Mouse (Mus musculus) embryonic facial prominence, embryonic 12.5 days (tissue): ENCODE measurements around the gene Vmn1r32. TPM values are rescaled to one million over a fixed set of nuclear protein-coding genes. Genes with fewer than 3 reads are reported as not detected.

Source experiments
- ATAC-seq: fragments of 200-750 bp; cut with Nextera tagmentation; 2 replicates; pipeline ENCODE4 v1.8.0; 2017; ENCODE audit not compliant: insufficient number of reproducible peaks, insufficient read depth, low FRiP score, low TSS enrichment
- H3K27ac ChIP-seq: fragments of 300-500 bp; sonication (generic); 2 replicates; pipeline ENCODE4 v1.5.1; 2016; ENCODE audit warnings: mild to moderate bottlenecking
- H3K27me3 ChIP-seq: fragments of 300-500 bp; sonication (generic); 2 replicates; pipeline ENCODE4 v1.6.1; 2016; ENCODE audit warnings: mild to moderate bottlenecking, moderate library complexity
- H3K36me3 ChIP-seq: fragments of 300-500 bp; sonication (generic); 2 replicates; pipeline ENCODE4 v1.6.1; 2016; ENCODE audit warnings: mild to moderate bottlenecking
- H3K4me1 ChIP-seq: fragments of 300-500 bp; sonication (generic); 2 replicates; pipeline ENCODE4 v1.6.1; 2016
- H3K4me2 ChIP-seq: fragments of 300-500 bp; sonication (generic); replicated peaks from 2 replicates; pipeline ENCODE4 v1.6.1; 2016; ENCODE audit warnings: mild to moderate bottlenecking, moderate library complexity
- H3K4me3 ChIP-seq: fragments of 300-500 bp; sonication (generic); 2 replicates; pipeline ENCODE4 v1.5.1; 2016; ENCODE audit warnings: mild to moderate bottlenecking
- H3K9ac ChIP-seq: fragments of 300-500 bp; sonication (generic); 2 replicates; pipeline ENCODE4 v1.6.1; 2016; ENCODE audit warnings: mild to moderate bottlenecking, moderate library complexity
- H3K9me3 ChIP-seq: fragments of 300-500 bp; sonication (generic); 2 replicates; pipeline ENCODE4 v1.6.1; 2016; ENCODE audit warnings: mild to moderate bottlenecking, moderate library complexity
- WGBS: fragments of 180-500 bp; shearing (Covaris S2); methylation state at CpG from one replicate; pipeline ENCODE4 v1.1.7; 2016; 5-methylcytosine and 5-hydroxymethylcytosine counted together
- polyA plus RNA-seq: library from polyadenylated mRNA; unstranded; fragments of >200 nt; fragmentation: Nextera tagmentation; extraction: Ambion mirVana; gene quantifications from 2 replicates; pipeline ENCODE4 v1.2.1, GENCODE M21; 2016

Gene Vmn1r32
- polyA plus RNA-seq = 0.08 TPM in 1 of 2 replicates, not detected in the other

DNA sequence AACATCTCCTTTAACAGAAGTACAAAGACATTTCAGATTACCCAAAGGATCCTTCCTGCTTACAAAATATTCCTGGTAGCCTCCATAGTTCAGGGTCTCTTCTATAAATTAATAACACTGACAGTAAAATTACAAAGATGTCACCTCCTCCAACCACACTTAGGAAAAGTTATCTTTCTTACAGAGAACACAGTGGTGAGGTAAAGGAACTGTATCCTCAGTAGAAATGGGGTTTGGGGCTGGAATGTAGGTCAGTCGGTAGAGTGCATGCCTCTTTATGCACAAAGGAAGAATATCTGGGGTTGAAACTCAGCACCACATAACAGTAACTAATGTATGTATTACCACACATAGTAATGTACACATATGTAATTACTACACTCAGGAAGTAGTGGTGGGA, at the start of gene Vmn1r32:
Gene Vmn1r32, minus strand, starts transcription at position 101 of the 400 bp plus-strand sequence.
- H3K36me3 ChIP-seq = no peaks in the 10 kb centered on the region
- H3K4me3 ChIP-seq = no peak within 1 kb of the TSS
- no peaks in the 10 kb centered on the region for H3K9me3 ChIP-seq
- H3K4me2 ChIP-seq = no peak within 1 kb of the TSS
- no peaks in the 10 kb centered on the region for H3K27me3 ChIP-seq
- ATAC-seq = no peak
- no peak within 1 kb of the TSS for H3K9ac ChIP-seq
- WGBS = 76% methylated on average over 1 of the region's 1 CpGs
- no peaks in the 10 kb centered on the region for H3K4me1 ChIP-seq
- H3K27ac ChIP-seq = no peak within 1 kb of the TSS

DNA sequence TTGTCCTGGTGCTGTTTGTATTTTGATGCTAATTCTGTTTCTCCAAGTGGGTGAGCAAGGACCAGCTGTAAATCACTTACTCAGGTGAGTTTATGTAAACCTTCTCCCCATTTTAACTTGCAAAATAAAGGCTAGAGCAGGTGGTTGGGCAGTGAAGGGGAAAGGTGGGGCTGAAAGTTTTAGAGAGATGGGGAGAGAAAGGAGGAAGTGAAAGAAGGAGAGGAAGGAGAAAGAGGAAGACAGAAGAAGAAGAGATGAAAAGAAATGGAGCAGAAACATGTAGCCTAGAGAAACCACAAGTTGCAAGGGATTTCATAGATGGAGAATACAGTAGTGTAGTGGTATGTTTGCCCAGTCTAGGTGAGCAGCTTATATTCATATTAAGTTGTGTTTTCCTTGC, 35.9 kb upstream of the Vmn1r32 start:
- no peak overlapping the region for H3K4me2 ChIP-seq
- ATAC-seq = no peak
- no peaks in the 10 kb centered on the region for H3K9me3 ChIP-seq
- H3K27ac ChIP-seq = no peak overlapping the region
- no peaks in the 10 kb centered on the region for H3K4me1 ChIP-seq
- H3K27me3 ChIP-seq = no peaks in the 10 kb centered on the region
- H3K36me3 ChIP-seq = no peaks in the 10 kb centered on the region
- no peak overlapping the region for H3K4me3 ChIP-seq
- no peak overlapping the region for H3K9ac ChIP-seq

GRCm38 (mm10) chr6:66535966-66536365, 23.9 kb downstream of the Vmn1r32 start:
- H3K36me3 ChIP-seq = peaks cover 4% of the 10 kb centered on the region
- no peaks in the 10 kb centered on the region for H3K27me3 ChIP-seq
- no peak for ATAC-seq
- peak overlapping the region; percentile 64 for H3K4me2 ChIP-seq
- H3K4me3 ChIP-seq = peak overlapping the region; percentile 79
- 15% methylated on average over 7 of the region's 7 CpGs for WGBS
- H3K9me3 ChIP-seq = no peaks in the 10 kb centered on the region
- H3K9ac ChIP-seq = peak overlapping the region; percentile 68
- H3K4me1 ChIP-seq = peaks cover 14% of the 10 kb centered on the region
- H3K27ac ChIP-seq = 0 out of 2 replicates have a peak overlapping the region, but pooled peaks have one; percentile 13

DNA sequence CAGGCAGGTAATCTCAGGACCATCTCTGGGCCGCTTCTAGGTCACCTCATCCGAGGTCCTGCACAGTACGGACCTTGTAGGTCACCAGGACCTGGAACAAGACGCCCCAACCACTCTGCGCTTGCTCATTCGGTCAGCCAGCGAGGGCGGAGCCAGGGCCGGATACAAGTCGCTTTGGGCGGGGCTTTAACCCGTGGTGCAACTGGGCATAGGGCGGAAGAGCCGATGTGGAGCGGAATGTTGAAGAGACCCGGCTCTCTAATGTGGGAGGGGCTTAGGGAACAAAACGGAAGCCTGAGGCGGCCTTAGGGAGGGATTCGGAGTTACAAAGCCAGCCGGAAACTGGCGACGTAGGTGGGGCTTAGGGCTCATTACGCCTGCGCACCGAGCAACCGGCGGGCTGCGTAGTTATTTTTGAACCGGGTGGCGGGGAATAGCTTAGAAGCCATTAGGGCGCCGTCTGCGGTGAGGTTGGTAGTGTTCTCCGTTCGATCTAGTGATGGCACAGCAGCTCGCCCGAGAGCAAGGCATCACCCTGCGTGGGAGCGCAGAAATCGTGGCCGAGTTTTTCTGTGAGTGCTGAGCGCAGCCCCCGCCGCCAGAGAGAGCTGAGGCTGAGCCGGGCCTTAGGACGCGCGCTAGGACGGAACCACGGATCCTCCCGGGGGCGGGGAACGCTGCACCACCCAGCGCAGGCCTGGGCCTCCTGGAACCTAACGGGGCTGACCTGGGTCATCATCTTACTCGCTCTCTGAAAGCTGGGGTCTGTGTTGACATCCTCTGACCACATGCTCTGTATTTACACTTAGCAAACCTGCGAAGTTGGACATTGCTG, 24.7 kb downstream of the Vmn1r32 start, which contains the start of gene Mad2l1:
Gene Mad2l1, plus strand, starts transcription at position 363 of the 835 bp plus-strand sequence.
- under 1% methylated on average over 57 of the region's 57 CpGs for WGBS
- Histone ChIP-seq H3K27ac (peak within 1 kb of the TSS; percentile 88), H3K36me3 (peaks cover 3% of the 10 kb centered on the region; the same call in 1 of the 2 replicates)

GRCm38 (mm10) chr6:66534366-66534941, 25.4 kb downstream of the Vmn1r32 start:
- 77% methylated on average over 5 of the region's 5 CpGs for WGBS
- Histone ChIP-seq H3K36me3 (0 out of 2 replicates have a peak, but pooled peaks cover 3% of the 10 kb centered on the region), H3K27ac (peak overlapping the region; percentile 85), H3K4me3 (peak overlapping the region; percentile 79), H3K9ac (0 out of 2 replicates have a peak overlapping the region, but pooled peaks have one; percentile 47), H3K4me2 (peak overlapping the region; percentile 64), H3K9me3 (no peaks in the 10 kb centered on the region), H3K4me1 (peaks cover 14% of the 10 kb centered on the region), H3K27me3 (no peaks in the 10 kb centered on the region)
- no peak for ATAC-seq

More for the DNA sequence above, 24.7 kb downstream of the Vmn1r32 start, which contains the start of gene Mad2l1:
- H3K4me3 ChIP-seq = peak within 1 kb of the TSS; percentile 79
- peak within 1 kb of the TSS; percentile 68 for H3K9ac ChIP-seq
- H3K9me3 ChIP-seq = no peaks in the 10 kb centered on the region
- H3K27me3 ChIP-seq = no peaks in the 10 kb centered on the region
- peaks cover 14% of the 10 kb centered on the region for H3K4me1 ChIP-seq
- peak; percentile 99 for ATAC-seq
- peak within 1 kb of the TSS; percentile 64 for H3K4me2 ChIP-seq

- Histone ChIP-seq H3K4me1 (peaks cover 14% of the 10 kb centered on the region), H3K9me3 (no peaks in the 10 kb centered on the region), H3K4me3 (no peak overlapping the region), H3K4me2 (no peak overlapping the region), H3K36me3 (no peaks in the 10 kb centered on the region), H3K27me3 (no peaks in the 10 kb centered on the region), H3K9ac (no peak overlapping the region), H3K27ac (no peak overlapping the region)
- ATAC-seq = no peak
- WGBS = 40% methylated on average over 3 of the region's 3 CpGs
Observed at GRCm38 (mm10) chr6:66533241-66533640, 26.7 kb downstream of the Vmn1r32 start.

DNA sequence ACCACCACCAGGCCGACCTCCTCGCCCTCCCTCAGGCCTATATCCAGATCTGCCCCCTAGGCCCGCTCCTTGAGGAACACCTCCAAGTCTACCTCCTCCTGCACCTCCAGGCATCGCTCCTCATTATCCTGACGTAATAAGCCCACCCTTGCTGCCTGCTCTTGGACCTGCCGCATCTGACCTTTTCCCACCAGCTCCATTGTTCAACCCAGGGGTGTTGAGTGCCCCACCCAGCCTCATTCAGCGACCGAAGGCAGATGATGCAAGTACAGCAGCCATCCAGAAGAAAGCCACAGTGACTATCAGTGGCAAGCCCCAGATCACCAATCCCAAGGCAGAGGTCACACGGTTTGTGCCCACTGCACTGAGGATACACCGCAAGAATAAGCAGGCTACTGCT, 31.5 kb downstream of the Vmn1r32 start:
- WGBS = 89% methylated on average over 10 of the region's 10 CpGs

DNA sequence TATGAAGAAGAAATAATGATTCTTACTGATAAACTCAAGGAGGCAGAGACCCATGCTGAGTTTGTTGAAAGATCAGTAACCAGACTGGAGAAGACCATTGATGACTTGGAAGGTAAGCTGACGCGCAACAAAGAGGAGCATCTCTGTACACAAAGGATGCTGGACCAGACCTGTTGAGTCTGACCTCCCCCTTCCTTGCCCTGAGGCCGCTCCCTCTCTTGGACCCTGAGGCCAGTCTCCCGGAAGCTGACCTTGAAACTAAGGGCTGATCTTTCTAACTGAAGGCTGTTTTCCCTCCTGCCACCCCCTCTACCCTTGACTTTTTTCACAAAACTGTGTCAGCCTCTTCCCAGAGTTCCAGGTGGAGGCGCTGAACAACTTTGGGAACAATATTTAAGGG, 43.5 kb downstream of the Vmn1r32 start:
- H3K4me2 ChIP-seq = no peak overlapping the region
- H3K9me3 ChIP-seq = no peaks in the 10 kb centered on the region
- 92% methylated on average over 5 of the region's 5 CpGs for WGBS
- H3K9ac ChIP-seq = no peak overlapping the region
- no peaks in the 10 kb centered on the region for H3K4me1 ChIP-seq
- no peak overlapping the region for H3K27ac ChIP-seq
- no peaks in the 10 kb centered on the region for H3K27me3 ChIP-seq
- no peak for ATAC-seq
- H3K4me3 ChIP-seq = no peak overlapping the region
- H3K36me3 ChIP-seq = no peaks in the 10 kb centered on the region

More for the DNA sequence above, 31.5 kb downstream of the Vmn1r32 start:
- Histone ChIP-seq H3K4me3 (no peak overlapping the region), H3K4me2 (no peak overlapping the region), H3K36me3 (no peaks in the 10 kb centered on the region), H3K4me1 (no peaks in the 10 kb centered on the region), H3K27me3 (no peaks in the 10 kb centered on the region), H3K9ac (no peak overlapping the region), H3K27ac (no peak overlapping the region), H3K9me3 (no peaks in the 10 kb centered on the region)
- no peak for ATAC-seq

Other genes with a start within 250 kb of the Vmn1r32 start
- gene Mad2l1, start 24.7 kb downstream of the Vmn1r32 start, polyA plus RNA-seq = 91.5 and 100 TPM in 2 replicates
- gene Vmn1r33, start 58.2 kb upstream of the Vmn1r32 start, polyA plus RNA-seq = not detected in 2 replicates
- gene Vmn1r34, start 83.8 kb upstream of the Vmn1r32 start, polyA plus RNA-seq = not detected in 2 replicates
- not detected in 2 replicates for gene Vmn1r35, start 125.8 kb upstream of the Vmn1r32 start, polyA plus RNA-seq
- gene Vmn1r36, start 159.1 kb upstream of the Vmn1r32 start, polyA plus RNA-seq = not detected in 2 replicates
- not detected in 2 replicates for gene Vmn1r37, start 169.3 kb upstream of the Vmn1r32 start, polyA plus RNA-seq
- not detected in 2 replicates for gene Vmn1r38, start 222.5 kb upstream of the Vmn1r32 start, polyA plus RNA-seq